Mouse (Mus musculus) T-helper 1 cell (primary cell): ENCODE measurements at regions not wholly inside any gene's neighbourhood (a gene's known extent, or its start where the extent isn't known, plus 50 kb on each side); places are given as distances from the start of the nearest gene placed in this dataset.

ENCODE experiments used
- in situ Hi-C: fragments of 300-600 bp; cut with MboI, MseI; formaldehyde crosslinking; loops from one replicate; pipeline ENCODE4 v1.15.1; 2025; ENCODE audit warnings: high pct_unique_total_duplicates

DNA sequence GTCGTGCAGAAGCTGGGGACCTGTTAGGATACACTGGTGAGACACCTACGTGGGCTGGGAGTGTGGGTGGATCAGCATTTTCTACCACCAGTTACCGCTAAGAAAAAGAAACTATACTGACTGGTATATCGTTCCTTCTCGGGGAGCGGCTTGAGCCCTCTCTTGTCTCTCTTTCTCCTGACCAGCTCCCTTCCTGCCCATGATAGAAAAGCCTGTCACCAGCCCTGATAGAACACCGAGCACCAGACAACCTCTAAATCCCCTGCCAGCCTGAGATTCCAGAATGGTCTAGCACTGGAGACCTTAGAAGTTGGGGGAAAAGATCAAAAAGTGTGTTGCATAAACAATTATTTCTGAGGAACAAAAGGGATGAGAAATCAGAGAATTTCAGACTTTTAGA lies 76.3 kb upstream of the Kcnd3 start:
- in situ Hi-C loops = no loop called here

DNA sequence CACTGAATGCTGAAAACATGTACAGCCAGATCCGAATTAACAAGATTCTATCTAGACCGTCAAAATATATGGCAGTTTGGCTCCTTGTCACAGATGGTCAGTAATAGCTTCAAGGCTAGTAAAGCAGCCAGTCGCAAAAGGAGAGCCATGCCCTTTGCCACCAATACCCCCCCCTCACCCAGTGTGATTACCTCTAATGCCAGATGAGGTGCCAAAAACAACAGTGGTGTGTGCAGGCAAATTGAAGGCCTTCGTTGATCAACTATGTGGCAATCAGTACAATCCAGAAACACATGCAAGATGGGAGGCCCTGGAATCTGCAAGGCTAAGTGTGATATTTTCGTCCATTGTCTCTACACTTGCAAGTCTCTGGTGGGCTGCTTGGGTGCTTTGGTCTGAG lies 75.8 kb upstream of the Kcnd3 start:
- in situ Hi-C loops = no loop called here

DNA sequence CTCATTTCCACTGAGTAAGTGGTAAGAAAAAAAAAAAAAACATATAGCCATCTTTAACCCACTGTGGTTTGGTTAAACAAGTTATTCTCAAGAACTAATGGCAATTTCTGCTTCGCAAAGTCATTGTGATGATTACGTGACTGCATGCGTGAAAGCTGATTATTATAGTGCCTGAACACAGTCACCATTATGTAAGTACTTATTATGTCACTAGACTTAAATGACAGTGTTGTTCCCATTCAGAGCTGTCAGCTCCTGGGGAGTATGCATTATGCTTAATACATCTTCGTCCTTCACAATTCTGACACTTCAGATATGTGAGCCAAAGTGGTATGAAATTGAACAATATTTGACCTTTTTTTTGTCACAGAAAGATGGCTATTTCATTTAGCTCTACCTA lies 71.3 kb upstream of the Kcnd3 start:
- in situ Hi-C loops = no loop called here

DNA sequence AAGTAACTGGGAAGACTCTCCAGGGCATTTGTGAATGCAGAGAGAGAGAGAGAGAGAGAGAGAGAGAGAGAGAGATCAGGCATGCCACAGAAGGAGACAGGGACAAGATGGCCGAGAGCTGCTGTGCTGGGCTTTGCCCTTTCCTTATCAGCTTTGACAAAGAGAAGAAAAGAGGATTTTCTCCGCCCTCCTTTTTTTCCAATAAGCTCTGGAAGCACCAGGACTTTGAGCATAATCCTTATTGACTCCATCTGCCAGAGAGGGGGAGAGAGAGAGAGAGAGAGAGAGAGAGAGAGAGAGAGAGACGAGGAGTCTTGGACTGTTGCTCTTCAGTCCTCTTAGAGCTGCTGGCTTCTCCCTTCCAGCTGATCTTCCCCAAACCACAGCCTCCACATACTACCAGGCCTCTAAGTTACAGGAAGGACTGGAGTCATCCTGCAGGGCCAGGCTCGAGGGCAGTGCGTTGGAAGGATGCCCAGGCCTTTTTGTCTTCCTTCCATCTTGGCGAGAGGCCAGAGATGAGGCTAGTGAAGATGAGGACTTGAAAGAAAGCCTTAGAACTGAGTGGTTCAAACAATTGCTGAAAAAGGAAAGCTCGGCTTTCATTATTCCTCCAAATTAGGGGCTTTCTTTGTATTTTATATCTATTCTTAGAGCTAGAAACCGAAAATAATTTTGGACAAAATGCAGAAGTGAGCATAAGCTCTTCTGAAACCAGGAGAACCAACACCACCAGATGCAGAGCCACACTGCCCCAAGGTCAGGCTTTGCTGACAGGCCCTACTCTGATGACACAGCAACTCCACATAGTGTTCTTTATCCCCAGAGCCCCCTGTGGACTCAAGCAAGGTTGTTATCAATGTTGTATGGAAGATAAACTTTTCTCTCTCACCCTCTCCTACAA lies 59.3 kb upstream of the Kcnd3 start:
- in situ Hi-C loops = no loop called here
